Comparison of ENCODE assay signal across 8 mouse cellular contexts in genomic region chr2:152811336-152812165, GRCm38 (mm10). TPM values are rescaled to one million over a fixed set of nuclear protein-coding genes. Genes with fewer than 3 reads are reported as not detected.
DNase-seq lines count a peak whose midpoint lies in the region; ATAC-seq and TF ChIP-seq lines count a peak whose summit lies in the region.
"Had no signal": no experiment of that assay in that cellular context is flagged by ENCODE, and none has a peak within 500 bp of the region (broad histone marks: within the 10 kb centered on the region; RNA-seq: fewer than 3 reads in every experiment).

No protein-coding gene starts in this region.

- peak; percentile 76 for ATAC-seq in liver, embryonic 15.5 days (ENCODE audit: insufficient read depth)
- no peak for ATAC-seq in forebrain, embryonic 15.5 days (replicated peaks)

- WGBS in liver, embryonic 15.5 days (ENCODE audit: insufficient replicate concordance), result 47% methylated on average over 3 of the region's 3 CpGs
- WGBS in forebrain, embryonic 15.5 days, result 36% methylated on average over 3 of the region's 3 CpGs

- peak overlapping the region; percentile 75 for H3K27ac ChIP-seq in layer of hippocampus, adult 2 months
- H3K27ac ChIP-seq in ES-E14 (ENCODE audit: insufficient read depth, low read depth, low read length, poor library complexity, severe bottlenecking), result peak overlapping the region; percentile 75; the same call in 1 of the 2 replicates
- H3K27ac ChIP-seq in liver, embryonic 15.5 days (replicated peaks), result peak overlapping the region; percentile 99
- H3K27ac ChIP-seq in forebrain, embryonic 15.5 days (replicated peaks), result no peak overlapping the region

- peak overlapping the region; percentile 60 for H3K4me2 ChIP-seq in liver, embryonic 15.5 days
- no peak overlapping the region for H3K4me2 ChIP-seq in forebrain, embryonic 15.5 days (replicated peaks)

- TF ChIP-seq CTCF in layer of hippocampus, adult 2 months (conservative IDR thresholded peaks at IDR 0.05), result no peak

- DNase-seq in layer of hippocampus, adult 2 months (ENCODE audit: low spot score in 2 of 2), result no peak
- DNase-seq in layer of hippocampus, adult 11-12 months (ENCODE audit: low spot score), result no peak
- DNase-seq in ES-E14 (ENCODE audit: low read depth, low spot score), result no peak
- DNase-seq in c-Kit-positive CD71-positive TER-119-positive erythroid progenitor cells, embryonic 14.5 days (ENCODE audit: low spot score), result peak; percentile 79
- DNase-seq in gastrocnemius, postnatal 25 days, result no peak

- H3K9ac ChIP-seq in ES-E14 (ENCODE audit: insufficient read depth, low read depth, low read length, poor library complexity, severe bottlenecking), result no peak overlapping the region
- peak overlapping the region; percentile 22; the same call in 1 of the 2 replicates for H3K9ac ChIP-seq in liver, embryonic 15.5 days
- no peak overlapping the region for H3K9ac ChIP-seq in forebrain, embryonic 15.5 days (replicated peaks)

- in situ Hi-C loops in ES-E14 (cut with MboI; ENCODE audit: low sequenced_read_pairs in 2 of 2, unreplicated experiment in 2 of 2), result no loop called here

- no peaks in the 10 kb centered on the region; the same call in 1 of the 2 replicates for H3K36me3 ChIP-seq in ES-E14 (ENCODE audit: control insufficient read depth, insufficient read depth, low read length, poor library complexity, severe bottlenecking)
- H3K36me3 ChIP-seq in liver, embryonic 15.5 days (replicated peaks), result peaks cover 23% of the 10 kb centered on the region
- H3K36me3 ChIP-seq in forebrain, embryonic 15.5 days, result no peaks in the 10 kb centered on the region

- no peak overlapping the region for H3K4me3 ChIP-seq in layer of hippocampus, adult 2 months
- H3K4me3 ChIP-seq in ES-E14 (ENCODE audit: insufficient read depth in 1 of 2, low read depth in 1 of 2, low read length in 2 of 2, poor library complexity in 1 of 2, severe bottlenecking in 1 of 2), result no peak overlapping the region
- H3K4me3 ChIP-seq in liver, embryonic 15.5 days (replicated peaks), result no peak overlapping the region
- H3K4me3 ChIP-seq in forebrain, embryonic 15.5 days, result no peak overlapping the region

- peaks cover 8 to 31% of the 10 kb centered on the region in 2 experiments; a peak in 3 of 4 replicates for H3K4me1 ChIP-seq in ES-E14 (ENCODE audit: control insufficient read depth in 2 of 2, insufficient read depth in 2 of 2, low read length in 2 of 2, poor library complexity in 1 of 2)
- peaks cover 94% of the 10 kb centered on the region for H3K4me1 ChIP-seq in liver, embryonic 15.5 days (replicated peaks)
- H3K4me1 ChIP-seq in forebrain, embryonic 15.5 days, result peaks cover 4% of the 10 kb centered on the region; the same call in 1 of the 2 replicates

- H3K9me3 ChIP-seq in ES-E14 (ENCODE audit: control insufficient read depth, insufficient read depth, low read depth, low read length), result no peaks in the 10 kb centered on the region
- no peaks in the 10 kb centered on the region for H3K9me3 ChIP-seq in liver, embryonic 15.5 days (replicated peaks)
- H3K9me3 ChIP-seq in forebrain, embryonic 15.5 days, result no peaks in the 10 kb centered on the region

- H3K27me3 ChIP-seq in liver, embryonic 15.5 days, result no peaks in the 10 kb centered on the region
- H3K27me3 ChIP-seq in forebrain, embryonic 15.5 days, result no peaks in the 10 kb centered on the region

TF ChIP-seq in ES-E14, 5 proteins besides CTCF, POLR2A, EP300 and RAD21:
- TF ChIP-seq ZNF384 (IDR thresholded peaks at IDR 0.05; ENCODE audit: low read depth, low read length) (no peak), MAFK (IDR thresholded peaks at IDR 0.05; ENCODE audit: insufficient read depth, low read depth, low read length) (no peak), CHD2 (IDR thresholded peaks at IDR 0.05; ENCODE audit: low read depth, low read length) (no peak), ZC3H11A (IDR thresholded peaks at IDR 0.05; ENCODE audit: borderline replicate concordance, low read depth, low read length) (no peak), HCFC1 (IDR thresholded peaks at IDR 0.05; ENCODE audit: borderline replicate concordance, insufficient read depth, low read length) (no peak)

RNA-seq across cellular contexts. Expression of gene Bcl2l1, which starts 20.0 kb away (rescaled TPM):
- 100 to 1,000 TPM; 129 to 134 TPM for total RNA-seq in layer of hippocampus, adult 2 months (2021)
- total RNA-seq in ES-E14 (2012; rRNA removed), result 24.9 and 34.9 TPM in 2 replicates
- 209 and 237 TPM in 2 replicates for polyA plus RNA-seq in liver, embryonic 15.5 days (2015; fragmentation: Nextera tagmentation; extraction: Ambion mirVana)
- total RNA-seq in gastrocnemius, postnatal 25 days (2021), result 10 to 100 TPM; 13.8 to 16.4 TPM
- polyA plus RNA-seq in forebrain, embryonic 15.5 days (2015; fragmentation: Nextera tagmentation; extraction: Ambion mirVana), result 179 and 183 TPM in 2 replicates

RNA-seq across cellular contexts. Expression of gene Tpx2, which starts 36.2 kb away (rescaled TPM):
- total RNA-seq in layer of hippocampus, adult 2 months (2021), result 1 to 10 TPM; 2.0 to 2.2 TPM
- total RNA-seq in ES-E14 (2012; rRNA removed), result 63.2 and 77.8 TPM in 2 replicates
- 52.8 and 59.4 TPM in 2 replicates for polyA plus RNA-seq in liver, embryonic 15.5 days (2015; fragmentation: Nextera tagmentation; extraction: Ambion mirVana)
- total RNA-seq in gastrocnemius, postnatal 25 days (2021), result 1 to 10 TPM in 1 of 2 experiments, under 1 TPM in 1; 0.92 to 1.5 TPM
- polyA plus RNA-seq in forebrain, embryonic 15.5 days (2015; fragmentation: Nextera tagmentation; extraction: Ambion mirVana), result 50.6 and 51.1 TPM in 2 replicates

RNA-seq across cellular contexts. Expression of gene Cox4i2, which starts 57.6 kb away (rescaled TPM):
- 1 to 10 TPM; 1.4 to 1.6 TPM for total RNA-seq in layer of hippocampus, adult 2 months (2021)
- 1.7 and 2.3 TPM in 2 replicates for total RNA-seq in ES-E14 (2012; rRNA removed)
- polyA plus RNA-seq in liver, embryonic 15.5 days (2015; fragmentation: Nextera tagmentation; extraction: Ambion mirVana), result 1.0 and 1.1 TPM in 2 replicates
- 1 to 10 TPM; 2.2 to 2.7 TPM for total RNA-seq in gastrocnemius, postnatal 25 days (2021)
- 4.3 and 4.4 TPM in 2 replicates for polyA plus RNA-seq in forebrain, embryonic 15.5 days (2015; fragmentation: Nextera tagmentation; extraction: Ambion mirVana)
- total RNA-seq: hematopoietic stem cell, adult 5-6 weeks had no signal

Comparison
In these comparisons a context has a peak if more than half of its experiments do, and no peak if none do; other contexts are left out.
1. RNA of gene Tpx2, which starts 36.2 kb away (total RNA-seq): 63.2 to 77.8 TPM in ES-E14; 2.0 to 2.2 TPM in layer of hippocampus, adult 2 months and 0.92 to 1.5 TPM in gastrocnemius, postnatal 25 days; every median in the first group is over 10 times any median in the second.